Mouse (Mus musculus): ENCODE measurements around the gene Dock8. TPM values are rescaled to one million over a fixed set of nuclear protein-coding genes. Genes with fewer than 3 reads are reported as not detected.

Dock8 gene
- polyA plus RNA-seq, 1 experiment: 8.2 TPM

DNA sequence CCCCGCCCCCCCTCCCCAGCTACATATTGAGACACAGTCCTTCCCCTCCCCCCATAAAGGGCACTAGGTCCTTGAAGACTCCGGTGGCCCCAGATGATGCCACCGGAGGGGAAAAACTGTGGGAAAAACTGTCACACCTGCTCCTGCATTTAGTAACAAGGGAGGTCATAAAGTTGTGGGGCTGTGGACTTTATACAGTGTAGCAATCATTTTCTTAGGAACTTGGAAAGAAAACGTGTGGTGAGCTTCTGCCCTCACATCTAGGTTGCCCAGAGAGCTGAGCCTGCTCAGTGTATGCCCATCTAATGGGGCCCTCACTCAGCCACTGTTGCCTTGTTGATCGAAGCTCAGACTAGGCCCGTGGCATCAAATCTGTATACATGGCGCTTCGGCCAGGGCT lies 246.7 kb downstream of the Dock8 start:
- peaks cover 5% of the 10 kb centered on the region for H3K27me3 ChIP-seq (ENCODE audit: control insufficient read depth, insufficient read depth, insufficient read length)
- H3K79me2 ChIP-seq (ENCODE audit: control insufficient read depth, insufficient read depth): no peaks in the 10 kb centered on the region
- H3K4me3 ChIP-seq (ENCODE audit: insufficient read depth, poor library complexity, severe bottlenecking): no peak overlapping the region
- no peak overlapping the region for H3ac ChIP-seq (ENCODE audit: control insufficient read depth, insufficient read length, low read depth)
- no peak for TF ChIP-seq MYOG (IDR thresholded peaks at IDR 0.05; ENCODE audit: control insufficient read depth, extremely low read depth, insufficient read length)
- TF ChIP-seq CEBPB (IDR thresholded peaks at IDR 0.05; ENCODE audit: low read depth): no peak
- no peak for TF ChIP-seq USF1 (IDR thresholded peaks at IDR 0.05; ENCODE audit: low read depth)
- TF ChIP-seq MAX (IDR thresholded peaks at IDR 0.05): no peak
- TF ChIP-seq FOSL1 (IDR thresholded peaks at IDR 0.05; ENCODE audit: insufficient read depth, low read length, poor library complexity, severe bottlenecking): no peak
- no peak for TF ChIP-seq MYOD1 (IDR thresholded peaks at IDR 0.05; ENCODE audit: control insufficient read depth, insufficient read length, low read depth)
- TF ChIP-seq CTCF (IDR thresholded peaks at IDR 0.05; ENCODE audit: control insufficient read depth, insufficient read depth, insufficient read length): no peak
- no peaks in the 10 kb centered on the region for H3K36me3 ChIP-seq (ENCODE audit: control insufficient read depth, insufficient read depth)
- no peaks in the 10 kb centered on the region for H3K79me3 ChIP-seq (ENCODE audit: low read depth)

DNA sequence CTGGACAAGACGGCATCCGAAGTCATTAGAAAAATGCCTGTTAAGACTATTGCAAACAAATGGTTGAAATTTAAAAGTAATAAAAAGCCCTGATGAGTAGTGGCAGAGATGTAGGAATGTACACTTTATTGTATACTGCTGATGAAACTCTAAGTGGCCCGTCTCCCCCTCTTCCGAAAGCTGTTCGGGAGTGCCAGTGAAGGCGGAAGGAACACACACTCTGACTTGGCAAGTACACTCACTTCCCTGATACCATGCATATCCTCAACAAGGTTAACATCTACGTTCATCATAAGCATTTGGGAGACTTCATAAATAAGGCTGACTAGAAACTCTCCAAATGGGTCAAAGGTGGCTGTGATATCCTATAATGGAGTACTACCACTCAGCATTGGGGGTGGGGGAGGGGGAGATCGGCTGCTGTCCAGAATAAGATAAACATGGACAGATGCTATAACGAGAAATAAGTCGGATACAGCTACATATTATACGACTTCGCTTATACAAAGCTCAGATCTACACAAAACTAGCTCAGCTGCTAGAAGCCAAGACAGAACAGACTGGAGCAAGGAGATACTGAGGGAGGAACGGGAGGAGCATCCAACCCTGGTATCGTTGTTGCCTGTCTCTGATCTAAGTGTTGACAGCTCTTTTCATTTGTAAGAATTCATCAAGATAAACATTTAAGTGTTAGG lies 248.7 kb downstream of the Dock8 start:
- no peaks in the 10 kb centered on the region for H3K36me3 ChIP-seq (ENCODE audit: control insufficient read depth, insufficient read depth)
- H3ac ChIP-seq (ENCODE audit: control insufficient read depth, insufficient read length, low read depth): no peak overlapping the region
- H3K79me2 ChIP-seq (ENCODE audit: control insufficient read depth, insufficient read depth): no peaks in the 10 kb centered on the region
- no peak overlapping the region for H3K4me3 ChIP-seq (ENCODE audit: insufficient read depth, poor library complexity, severe bottlenecking)
- no peak for TF ChIP-seq MAX (IDR thresholded peaks at IDR 0.05)
- no peak for TF ChIP-seq MYOG (IDR thresholded peaks at IDR 0.05; ENCODE audit: control insufficient read depth, extremely low read depth, insufficient read length)
- TF ChIP-seq CTCF (IDR thresholded peaks at IDR 0.05; ENCODE audit: control insufficient read depth, insufficient read depth, insufficient read length): no peak
- TF ChIP-seq FOSL1 (IDR thresholded peaks at IDR 0.05; ENCODE audit: insufficient read depth, low read length, poor library complexity, severe bottlenecking): no peak
- TF ChIP-seq USF1 (IDR thresholded peaks at IDR 0.05; ENCODE audit: low read depth): no peak
- TF ChIP-seq MYOD1 (IDR thresholded peaks at IDR 0.05; ENCODE audit: control insufficient read depth, insufficient read length, low read depth): no peak
- TF ChIP-seq CEBPB (IDR thresholded peaks at IDR 0.05; ENCODE audit: low read depth): no peak
- no peaks in the 10 kb centered on the region for H3K79me3 ChIP-seq (ENCODE audit: low read depth)
- peaks cover 3% of the 10 kb centered on the region for H3K27me3 ChIP-seq (ENCODE audit: control insufficient read depth, insufficient read depth, insufficient read length)

DNA sequence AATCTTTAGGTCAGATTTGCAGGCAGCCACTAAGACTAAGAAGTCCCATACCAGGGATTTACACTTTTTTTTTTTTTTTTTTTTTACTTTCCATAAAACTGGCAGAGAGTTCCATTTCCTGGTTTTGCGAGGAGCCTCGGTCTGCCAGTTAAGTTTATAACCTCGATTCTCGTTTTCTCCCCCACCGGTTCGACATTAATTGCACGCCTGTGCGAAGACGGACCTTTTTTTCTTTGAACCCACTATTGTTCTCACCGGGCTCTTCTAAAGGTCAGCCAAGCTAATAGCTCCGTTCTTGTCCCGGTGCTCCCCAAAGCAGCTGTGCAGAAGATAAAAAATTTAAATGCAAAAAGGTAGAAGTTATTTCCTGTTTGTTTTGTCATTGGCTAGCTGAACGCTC lies 249.9 kb downstream of the Dock8 start:
- TF ChIP-seq MAX (IDR thresholded peaks at IDR 0.05) (no peak), CEBPB (IDR thresholded peaks at IDR 0.05; ENCODE audit: low read depth) (no peak), CTCF (IDR thresholded peaks at IDR 0.05; ENCODE audit: control insufficient read depth, insufficient read depth, insufficient read length) (no peak), MYOG (IDR thresholded peaks at IDR 0.05; ENCODE audit: control insufficient read depth, extremely low read depth, insufficient read length) (no peak), MYOD1 (IDR thresholded peaks at IDR 0.05; ENCODE audit: control insufficient read depth, insufficient read length, low read depth) (no peak), USF1 (IDR thresholded peaks at IDR 0.05; ENCODE audit: low read depth) (no peak), FOSL1 (IDR thresholded peaks at IDR 0.05; ENCODE audit: insufficient read depth, low read length, poor library complexity, severe bottlenecking) (no peak)
- no peaks in the 10 kb centered on the region for H3K36me3 ChIP-seq (ENCODE audit: control insufficient read depth, insufficient read depth)
- no peaks in the 10 kb centered on the region for H3K79me3 ChIP-seq (ENCODE audit: low read depth)
- H3K4me3 ChIP-seq (ENCODE audit: insufficient read depth, poor library complexity, severe bottlenecking): no peak overlapping the region
- H3ac ChIP-seq (ENCODE audit: control insufficient read depth, insufficient read length, low read depth): no peak overlapping the region
- peaks cover 3% of the 10 kb centered on the region for H3K27me3 ChIP-seq (ENCODE audit: control insufficient read depth, insufficient read depth, insufficient read length)
- no peaks in the 10 kb centered on the region for H3K79me2 ChIP-seq (ENCODE audit: control insufficient read depth, insufficient read depth)

DNA sequence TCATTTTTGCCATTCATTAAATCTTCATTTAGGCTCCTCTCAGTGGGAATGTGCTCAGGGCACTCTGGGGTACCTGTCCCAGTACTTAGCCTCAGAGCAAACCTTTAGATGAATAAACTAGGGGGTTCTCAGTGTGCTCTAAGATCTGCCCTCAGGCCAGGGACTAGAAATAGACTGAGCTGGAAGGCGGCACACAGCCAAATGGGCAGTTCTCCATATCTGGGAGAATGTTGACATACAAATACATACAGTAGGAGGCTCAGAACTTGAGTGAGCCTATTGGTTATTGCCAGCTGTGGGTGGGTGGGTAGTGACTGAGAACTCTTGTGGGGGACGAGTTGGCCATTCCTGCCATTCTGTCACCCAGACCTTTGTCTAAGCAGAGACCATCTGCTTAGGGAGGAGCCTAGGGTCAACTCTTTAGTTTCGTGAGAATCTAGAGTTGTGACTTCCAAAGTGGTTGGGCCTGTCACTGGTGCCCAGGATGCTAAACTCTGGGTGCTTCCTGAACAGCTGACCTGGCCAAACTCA lies 252.3 kb downstream of the Dock8 start:
- Histone ChIP-seq H3K79me2 (ENCODE audit: control insufficient read depth, insufficient read depth) (no peaks in the 10 kb centered on the region), H3K27me3 (ENCODE audit: control insufficient read depth, insufficient read depth, insufficient read length) (peaks cover 3% of the 10 kb centered on the region), H3K36me3 (ENCODE audit: control insufficient read depth, insufficient read depth) (no peaks in the 10 kb centered on the region), H3K79me3 (ENCODE audit: low read depth) (no peaks in the 10 kb centered on the region), H3ac (ENCODE audit: control insufficient read depth, insufficient read length, low read depth) (no peak overlapping the region), H3K4me3 (ENCODE audit: insufficient read depth, poor library complexity, severe bottlenecking) (no peak overlapping the region)
- TF ChIP-seq USF1 (IDR thresholded peaks at IDR 0.05; ENCODE audit: low read depth): no peak
- TF ChIP-seq CEBPB (IDR thresholded peaks at IDR 0.05; ENCODE audit: low read depth): no peak
- no peak for TF ChIP-seq MYOG (IDR thresholded peaks at IDR 0.05; ENCODE audit: control insufficient read depth, extremely low read depth, insufficient read length)
- TF ChIP-seq CTCF (IDR thresholded peaks at IDR 0.05; ENCODE audit: control insufficient read depth, insufficient read depth, insufficient read length): no peak
- no peak for TF ChIP-seq MYOD1 (IDR thresholded peaks at IDR 0.05; ENCODE audit: control insufficient read depth, insufficient read length, low read depth)
- no peak for TF ChIP-seq MAX (IDR thresholded peaks at IDR 0.05)
- TF ChIP-seq FOSL1 (IDR thresholded peaks at IDR 0.05; ENCODE audit: insufficient read depth, low read length, poor library complexity, severe bottlenecking): no peak

Other genes with a start within 250 kb of the Dock8 start
- gene Pgm5, start 137.7 kb upstream of the Dock8 start, polyA plus RNA-seq (2012; fragmentation: generic; extraction: Trizol): 0.05 TPM
- 207 TPM for gene Gm10053, start 123.8 kb upstream of the Dock8 start, polyA plus RNA-seq (2012; fragmentation: generic; extraction: Trizol)
- gene Foxd4, start 98.3 kb upstream of the Dock8 start, polyA plus RNA-seq (2012; fragmentation: generic; extraction: Trizol): not detected
- 10.4 TPM for gene Cbwd1, start 37.9 kb upstream of the Dock8 start, polyA plus RNA-seq (2012; fragmentation: generic; extraction: Trizol)
- 0.49 TPM for gene Kank1, start 237.4 kb downstream of the Dock8 start, polyA plus RNA-seq (2012; fragmentation: generic; extraction: Trizol)